Mouse (Mus musculus): ENCODE data around the gene Klf4.

Klf4 gene

GRCm38 (mm10) chr4:55523921-55524320 lies 8.3 kb downstream of the Klf4 start:
- no peak for DNase-seq

DNA sequence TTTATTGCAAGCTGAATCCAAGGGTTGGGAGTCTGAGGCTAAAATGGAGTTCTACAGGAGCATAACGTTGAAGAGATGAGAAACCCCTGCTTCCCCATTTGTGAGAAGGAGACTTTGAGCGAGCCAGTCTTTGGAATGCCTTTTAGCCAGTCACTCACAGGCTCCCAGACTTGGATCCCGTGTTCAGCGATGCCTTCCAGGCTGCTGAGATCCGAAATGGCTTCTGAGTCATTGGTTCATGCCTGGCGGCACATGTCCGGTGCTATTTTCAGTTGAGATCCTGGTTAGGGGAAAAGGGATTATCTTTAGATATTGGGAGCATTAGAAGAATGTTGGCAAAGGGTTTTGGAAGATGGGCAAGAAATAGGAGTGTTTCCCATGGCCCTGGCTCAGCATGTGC lies 14.8 kb downstream of the Klf4 start:
- DNase-seq = no peak

GRCm38 (mm10) chr4:55516048-55516447 lies 16.2 kb downstream of the Klf4 start:
- DNase-seq = no peak

- peak; percentile 37 to 39 for DNase-seq
Measured at GRCm38 (mm10) chr4:55514733-55515176, 17.5 kb downstream of the Klf4 start.

DNA sequence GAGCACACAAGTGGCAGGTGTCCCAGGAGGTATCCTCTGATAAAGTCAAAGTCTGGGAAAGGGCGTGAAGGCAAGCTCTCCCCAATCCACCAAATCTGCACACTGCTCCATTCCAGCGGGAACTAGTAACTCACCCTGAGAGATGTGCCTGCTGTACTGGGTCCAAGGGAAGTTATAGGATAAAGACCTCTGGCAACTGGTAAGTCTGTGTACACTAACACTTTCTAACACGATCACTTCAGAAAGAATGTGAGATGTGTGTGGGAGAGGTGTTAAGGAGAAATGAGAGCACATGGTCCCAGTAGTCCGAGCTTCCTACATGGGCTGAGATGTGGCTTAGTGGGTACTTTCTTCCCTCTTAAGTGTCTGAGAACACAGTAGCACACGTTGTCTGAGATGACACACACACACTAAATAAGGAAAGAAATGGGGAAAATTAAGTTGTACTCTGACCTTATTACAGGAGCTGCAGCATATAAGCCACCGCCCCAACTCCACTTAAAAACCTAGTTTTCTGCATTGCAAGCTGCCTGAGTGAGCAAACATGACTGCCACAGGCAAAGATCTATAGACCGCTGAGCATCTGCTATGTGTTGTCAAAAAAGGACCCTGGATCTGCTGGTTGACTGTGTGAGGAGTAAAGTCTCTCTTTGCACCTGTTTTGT lies 18.5 kb downstream of the Klf4 start:
- no peak for DNase-seq

DNA sequence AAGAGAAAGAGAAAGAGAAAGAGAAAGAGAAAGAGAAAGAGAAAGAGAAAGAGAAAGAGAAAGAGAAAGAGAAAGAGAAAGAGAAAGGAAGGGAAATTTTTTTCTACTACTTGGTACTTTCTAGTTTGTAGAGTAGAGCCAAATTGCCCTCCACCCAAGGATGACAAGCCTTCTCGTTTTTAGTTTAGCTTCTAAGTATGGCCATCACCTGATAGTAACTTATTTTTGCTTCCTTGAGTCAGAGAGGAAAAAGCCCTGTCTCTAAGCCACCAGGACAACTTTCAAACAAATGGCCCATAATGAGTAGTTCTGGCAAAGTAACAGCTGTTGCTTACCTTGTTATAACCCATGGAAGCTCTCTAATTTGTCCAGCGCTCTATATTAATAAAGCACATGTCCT lies 20.9 kb downstream of the Klf4 start:
- DNase-seq = no peak

GRCm38 (mm10) chr4:55508712-55509111 lies 23.6 kb downstream of the Klf4 start:
- no peak for DNase-seq

- DNase-seq = no peak
Measured at GRCm38 (mm10) chr4:55498621-55499020, 33.6 kb downstream of the Klf4 start.

- no peak for DNase-seq
Measured at GRCm38 (mm10) chr4:55496416-55496815, 35.9 kb downstream of the Klf4 start.

GRCm38 (mm10) chr4:55493261-55493660 lies 39.0 kb downstream of the Klf4 start:
- DNase-seq = no peak

GRCm38 (mm10) chr4:55489328-55489727 lies 42.9 kb downstream of the Klf4 start:
- DNase-seq = no peak

DNA sequence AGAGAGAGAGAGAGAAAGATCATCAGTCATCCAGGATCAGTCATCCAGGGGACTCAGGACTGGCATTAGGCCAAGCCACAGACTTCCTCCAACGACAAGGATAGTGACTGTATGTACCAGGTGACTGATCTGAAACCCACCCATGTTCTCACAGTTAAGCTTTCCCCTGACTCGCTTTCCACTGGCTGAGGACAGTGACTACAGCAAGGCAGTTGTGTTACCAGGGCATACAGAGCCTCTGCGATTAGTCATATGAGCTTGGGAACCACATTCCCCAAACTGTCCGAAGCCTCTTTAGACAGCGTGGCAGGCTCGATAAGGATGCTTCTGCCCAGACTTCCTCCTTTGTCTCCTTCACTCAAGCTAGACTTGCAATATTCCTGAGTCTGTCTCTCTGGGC lies 43.7 kb downstream of the Klf4 start:
- no peak for DNase-seq

GRCm38 (mm10) chr4:55480322-55480767 lies 51.9 kb downstream of the Klf4 start:
- DNase-seq = peak; percentile 26 to 33

DNA sequence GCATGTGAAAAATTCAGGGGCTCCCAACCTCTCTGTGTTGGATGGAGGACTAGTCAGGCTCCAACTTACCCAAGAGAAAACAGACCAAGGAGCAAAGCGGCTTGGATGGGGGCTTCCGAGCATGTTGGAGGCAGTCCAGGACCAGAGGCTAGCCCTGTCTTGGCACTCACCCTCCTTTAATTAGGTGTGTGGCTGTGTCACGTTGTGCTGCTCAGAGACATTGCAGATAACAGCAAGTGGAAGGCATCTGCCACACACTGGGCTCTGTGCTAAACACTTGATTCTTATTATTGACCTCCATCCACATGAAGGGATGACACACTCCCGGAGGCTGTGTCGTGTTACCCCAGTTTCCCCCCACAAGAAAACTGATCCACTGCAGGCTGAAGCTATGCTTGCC lies 53.9 kb downstream of the Klf4 start:
- no peak for DNase-seq

DNA sequence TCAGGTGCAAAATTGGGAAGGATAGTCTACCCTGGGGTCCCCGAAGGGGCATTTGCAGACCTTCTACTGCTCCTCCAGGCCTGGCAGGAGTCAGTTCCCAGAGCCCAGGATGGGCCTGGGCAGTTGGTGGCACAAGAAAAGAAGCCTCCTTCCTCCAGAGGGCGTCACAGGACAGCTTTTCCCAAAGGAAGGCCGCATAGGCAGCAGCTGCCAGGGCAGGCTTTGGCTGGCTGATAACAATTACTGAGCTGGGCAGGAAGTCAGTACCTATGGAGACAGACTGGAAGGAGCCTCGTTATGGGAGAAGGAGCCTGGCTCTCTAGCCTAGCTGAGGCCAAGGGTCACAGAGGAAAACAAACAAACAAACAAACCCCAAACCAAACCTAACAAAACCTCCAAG lies 54.3 kb downstream of the Klf4 start:
- DNase-seq = no peak

DNA sequence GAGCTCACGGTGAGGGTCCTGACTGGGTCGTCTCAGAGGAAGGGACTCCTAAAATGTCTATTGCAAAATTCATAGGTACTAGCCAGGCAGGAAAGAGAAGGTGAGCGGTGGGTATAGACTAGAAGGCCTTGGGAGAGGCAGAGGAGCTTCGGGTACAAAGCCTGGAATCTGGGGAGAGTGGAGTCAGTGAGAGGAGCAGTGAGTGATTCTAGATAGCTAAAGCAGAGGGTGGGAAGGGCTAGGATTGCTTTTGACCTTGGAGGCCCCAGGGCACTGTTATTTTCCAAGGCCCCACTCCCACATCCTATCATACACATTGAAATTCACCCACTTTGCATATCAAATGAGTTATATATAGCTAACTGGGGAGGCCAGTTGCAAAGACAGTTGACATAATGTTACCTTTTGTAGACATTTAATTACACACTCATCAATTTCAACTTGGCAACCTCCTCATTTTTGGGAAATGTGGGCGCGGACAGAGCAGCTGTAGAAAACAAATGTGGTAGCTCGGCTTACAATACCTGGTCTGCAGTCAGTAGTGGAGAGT lies 55.0 kb downstream of the Klf4 start:
- no peak for DNase-seq

Measured in thymus, adult 18-20 months (tissue).